Mouse (Mus musculus): ENCODE results near the gene Cdk15.

GRCm38 (mm10) chr1:59332737-59333385 is 76.2 kb downstream of the Cdk15 start:
- TF ChIP-seq CTCF (IDR thresholded peaks at IDR 0.05; ENCODE audit: low read depth, low read length): no peak
- no peak for TF ChIP-seq POLR2A (IDR thresholded peaks at IDR 0.05; ENCODE audit: borderline replicate concordance, low read depth, low read length)

All from bone marrow macrophage, adult 2 months (primary cell).